Mouse (Mus musculus) urinary bladder, postnatal 36 days (tissue): ENCODE measurements around the gene Atf5.

Experiments used
- DNase-seq, 2 experiments: peaks; one replicate each; pipeline ENCODE4 v3.0.0; 2022; ENCODE audit warnings: low spot score in 2 of 2, mixed read lengths in 1 of 2

The Atf5 gene

GRCm38 (mm10) chr7:44850789-44851624 lies 34.5 kb upstream of the Atf5 start:
- DNase-seq: no peak

- DNase-seq: peak; percentile 51 to 70
Measured at GRCm38 (mm10) chr7:44850146-44850545, 33.7 kb upstream of the Atf5 start.

GRCm38 (mm10) chr7:44849416-44850111 lies 33.1 kb upstream of the Atf5 start:
- DNase-seq: peak; percentile 80 to 90

- DNase-seq: peak; percentile 97 to 99
Measured at GRCm38 (mm10) chr7:44848561-44849415, 32.3 kb upstream of the Atf5 start, which contains the start of the genes Akt1s1 and Tbc1d17. TSS of gene Akt1s1 (plus strand) at chr7:44848991. TSS of gene Tbc1d17 (minus strand) at chr7:44849079.

GRCm38 (mm10) chr7:44847772-44848171 lies 31.3 kb upstream of the Atf5 start:
- no peak for DNase-seq

- no peak for DNase-seq
Measured at GRCm38 (mm10) chr7:44846804-44847203, 30.3 kb upstream of the Atf5 start.

- DNase-seq: no peak
Measured at GRCm38 (mm10) chr7:44845006-44845405, 28.5 kb upstream of the Atf5 start.

GRCm38 (mm10) chr7:44841825-44842463 lies 25.5 kb upstream of the Atf5 start:
- no peak for DNase-seq

- no peak for DNase-seq
Measured at GRCm38 (mm10) chr7:44840426-44840825, 24.0 kb upstream of the Atf5 start.

GRCm38 (mm10) chr7:44839491-44840191 lies 23.2 kb upstream of the Atf5 start:
- DNase-seq: no peak

- no peak for DNase-seq
Measured at GRCm38 (mm10) chr7:44839171-44839490, 22.7 kb upstream of the Atf5 start.

- DNase-seq: no peak
Measured at GRCm38 (mm10) chr7:44838073-44838472, 21.6 kb upstream of the Atf5 start.

GRCm38 (mm10) chr7:44836423-44837053 lies 20.1 kb upstream of the Atf5 start:
- no peak for DNase-seq

GRCm38 (mm10) chr7:44836016-44836404 lies 19.6 kb upstream of the Atf5 start:
- no peak for DNase-seq

- DNase-seq: no peak
Measured at GRCm38 (mm10) chr7:44835373-44836015, 19.0 kb upstream of the Atf5 start.

GRCm38 (mm10) chr7:44832763-44833162 lies 16.3 kb upstream of the Atf5 start:
- DNase-seq: no peak

GRCm38 (mm10) chr7:44828706-44829105 lies 12.2 kb upstream of the Atf5 start:
- DNase-seq: no peak

- no peak for DNase-seq
Measured at GRCm38 (mm10) chr7:44826771-44827170, 10.3 kb upstream of the Atf5 start.

GRCm38 (mm10) chr7:44824872-44825271 lies 8.4 kb upstream of the Atf5 start:
- peak; percentile 64 to 74 for DNase-seq

- DNase-seq: no peak
Measured at GRCm38 (mm10) chr7:44823409-44823808, 7.0 kb upstream of the Atf5 start.
